Mouse (Mus musculus): Measurements from ENCODE around the gene 5730522E02Rik. TPM values are rescaled to one million over a fixed set of nuclear protein-coding genes. Genes with fewer than 3 reads are reported as not detected.

The 5730522E02Rik gene
- polyA plus RNA-seq, 1 experiment = 8.8 TPM

DNA sequence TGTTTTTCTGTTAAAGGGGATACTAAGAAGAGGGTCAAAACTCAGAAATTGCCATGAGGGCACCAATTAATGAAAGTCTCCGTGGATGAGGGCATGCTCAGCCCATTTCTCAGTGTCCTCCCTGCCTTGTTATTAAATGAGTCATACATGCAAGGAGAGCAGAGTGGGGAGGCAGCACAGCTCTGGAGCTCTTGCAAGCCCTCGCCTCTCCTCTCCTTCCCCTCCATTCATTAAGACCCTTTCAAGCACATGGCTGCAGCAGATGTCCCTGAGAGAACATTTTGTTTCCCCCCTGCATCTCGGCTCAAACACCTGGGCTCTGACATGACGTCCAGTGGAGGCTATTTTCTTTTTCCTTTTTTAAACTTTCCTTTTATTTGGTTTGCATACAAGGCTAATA, 138.5 kb downstream of the 5730522E02Rik start:
- TF ChIP-seq POLR2A (IDR thresholded peaks at IDR 0.05; ENCODE audit: extremely low read depth, insufficient read depth, low read length) (no peak), CTCF (IDR thresholded peaks at IDR 0.05; ENCODE audit: extremely low read depth, insufficient read depth, low read length) (no peak)
- Histone ChIP-seq H3K4me3 (ENCODE audit: insufficient read depth, low read length) (no peak overlapping the region), H3K4me1 (ENCODE audit: control insufficient read depth, insufficient read depth, low read length) (no peaks in the 10 kb centered on the region), H3K27ac (ENCODE audit: insufficient read depth, low read length) (no peak overlapping the region)

DNA sequence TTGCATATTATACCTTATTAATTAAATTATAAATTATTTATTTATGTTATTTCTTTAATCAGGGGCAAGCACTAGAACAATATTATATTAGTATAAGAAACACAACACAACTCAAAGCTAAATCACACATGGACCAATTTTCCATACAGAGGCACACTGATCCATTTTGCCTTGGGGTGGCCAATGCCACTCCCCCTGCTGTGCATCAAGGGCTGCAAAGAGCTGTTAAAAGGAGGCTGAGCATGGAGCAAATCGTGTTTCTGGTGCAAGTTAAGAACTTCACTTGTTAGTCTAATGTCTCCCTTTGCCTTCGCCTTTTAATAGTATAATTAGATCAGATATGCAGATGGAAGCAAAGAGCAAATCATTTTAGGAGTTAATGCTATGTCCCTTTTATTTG, 147.3 kb downstream of the 5730522E02Rik start:
- Histone ChIP-seq H3K4me1 (ENCODE audit: control insufficient read depth, insufficient read depth, low read length) (no peaks in the 10 kb centered on the region), H3K27ac (ENCODE audit: insufficient read depth, low read length) (no peak overlapping the region), H3K4me3 (ENCODE audit: insufficient read depth, low read length) (no peak overlapping the region)
- TF ChIP-seq POLR2A (IDR thresholded peaks at IDR 0.05; ENCODE audit: extremely low read depth, insufficient read depth, low read length) (no peak), CTCF (IDR thresholded peaks at IDR 0.05; ENCODE audit: extremely low read depth, insufficient read depth, low read length) (no peak)

DNA sequence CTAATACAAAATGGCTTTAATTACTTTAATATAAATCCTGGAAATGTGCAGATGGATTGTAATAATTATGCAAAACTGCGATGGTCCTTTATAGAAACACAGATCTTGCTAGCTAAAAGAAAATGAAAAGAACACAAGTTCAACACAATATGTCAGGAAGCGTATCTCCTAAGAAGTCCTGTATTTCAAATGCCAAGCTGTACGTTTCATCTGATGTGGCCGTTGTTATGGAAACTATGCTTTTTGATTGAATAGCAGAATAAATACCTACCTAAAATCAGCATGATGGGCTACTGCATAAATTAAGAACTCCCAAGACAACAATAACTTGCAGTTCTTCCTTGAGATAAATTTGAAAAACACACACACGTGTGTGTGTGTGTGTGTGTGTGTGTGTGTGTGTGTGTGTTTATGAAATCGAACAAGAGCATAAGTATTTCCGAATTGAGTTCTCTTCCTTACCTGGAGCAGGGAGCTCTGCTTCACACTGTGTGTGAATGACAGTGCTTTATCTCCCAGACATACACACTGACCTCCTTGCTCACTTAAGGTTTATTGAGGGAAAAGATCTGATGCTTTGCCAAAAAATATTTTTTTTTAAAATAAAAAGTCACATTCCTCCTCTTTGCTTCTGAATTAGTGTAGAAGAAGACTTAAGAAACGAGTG, 149.0 kb downstream of the 5730522E02Rik start:
- Histone ChIP-seq H3K4me1 (ENCODE audit: control insufficient read depth, insufficient read depth, low read length) (no peaks in the 10 kb centered on the region), H3K4me3 (ENCODE audit: insufficient read depth, low read length) (no peak overlapping the region), H3K27ac (ENCODE audit: insufficient read depth, low read length) (no peak overlapping the region)
- no peak for TF ChIP-seq CTCF (IDR thresholded peaks at IDR 0.05; ENCODE audit: extremely low read depth, insufficient read depth, low read length)

DNA sequence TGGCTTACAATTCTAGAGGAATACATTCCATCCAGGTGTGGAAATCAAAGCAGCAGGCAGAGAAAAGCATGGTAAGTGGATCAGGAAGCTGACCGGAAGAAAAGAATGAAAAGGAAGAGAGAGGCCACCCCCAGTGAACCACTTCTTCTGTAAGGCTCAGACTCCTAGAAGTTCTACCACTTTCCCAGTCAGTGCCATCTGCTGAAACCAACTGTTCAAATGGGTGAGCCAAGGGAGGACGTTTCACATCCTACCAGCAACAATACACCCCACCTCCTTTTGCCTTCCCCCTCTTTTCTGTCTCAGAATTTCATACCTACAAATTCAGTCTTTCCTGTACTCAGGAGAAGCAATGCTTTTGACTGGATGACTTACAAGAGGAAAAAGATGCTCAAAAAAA, 197.0 kb downstream of the 5730522E02Rik start:
- TF ChIP-seq CTCF (IDR thresholded peaks at IDR 0.05; ENCODE audit: extremely low read depth, insufficient read depth, low read length) (no peak), POLR2A (IDR thresholded peaks at IDR 0.05; ENCODE audit: extremely low read depth, insufficient read depth, low read length) (no peak)
- Histone ChIP-seq H3K27ac (ENCODE audit: insufficient read depth, low read length) (no peak overlapping the region), H3K4me1 (ENCODE audit: control insufficient read depth, insufficient read depth, low read length) (peaks cover 1% of the 10 kb centered on the region; the same call in 1 of the 2 replicates), H3K4me3 (ENCODE audit: insufficient read depth, low read length) (no peak overlapping the region)

DNA sequence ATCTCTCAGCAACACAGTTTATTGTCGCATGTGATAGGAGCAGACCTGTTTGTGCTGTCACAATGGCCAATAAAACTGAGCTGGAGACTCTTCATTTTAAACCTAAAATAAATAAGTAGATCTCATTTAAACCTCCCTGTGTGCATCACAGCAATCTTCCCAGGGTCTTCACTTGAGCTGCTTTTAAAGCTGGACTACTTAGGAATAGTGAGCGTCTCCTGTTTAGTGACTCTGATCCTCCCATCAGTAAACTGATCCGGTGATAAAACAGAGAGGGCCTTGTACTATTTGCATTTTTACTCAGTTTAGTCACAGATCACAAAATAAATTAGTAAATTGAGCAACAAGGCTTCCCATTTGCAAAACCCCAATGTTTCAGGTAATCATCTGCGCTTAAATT, 206.5 kb downstream of the 5730522E02Rik start:
- H3K4me3 ChIP-seq (ENCODE audit: insufficient read depth, low read length) = no peak overlapping the region
- H3K27ac ChIP-seq (ENCODE audit: insufficient read depth, low read length) = no peak overlapping the region
- H3K4me1 ChIP-seq (ENCODE audit: control insufficient read depth, insufficient read depth, low read length) = no peaks in the 10 kb centered on the region
- TF ChIP-seq CTCF (IDR thresholded peaks at IDR 0.05; ENCODE audit: extremely low read depth, insufficient read depth, low read length) = no peak
- no peak for TF ChIP-seq POLR2A (IDR thresholded peaks at IDR 0.05; ENCODE audit: extremely low read depth, insufficient read depth, low read length)

DNA sequence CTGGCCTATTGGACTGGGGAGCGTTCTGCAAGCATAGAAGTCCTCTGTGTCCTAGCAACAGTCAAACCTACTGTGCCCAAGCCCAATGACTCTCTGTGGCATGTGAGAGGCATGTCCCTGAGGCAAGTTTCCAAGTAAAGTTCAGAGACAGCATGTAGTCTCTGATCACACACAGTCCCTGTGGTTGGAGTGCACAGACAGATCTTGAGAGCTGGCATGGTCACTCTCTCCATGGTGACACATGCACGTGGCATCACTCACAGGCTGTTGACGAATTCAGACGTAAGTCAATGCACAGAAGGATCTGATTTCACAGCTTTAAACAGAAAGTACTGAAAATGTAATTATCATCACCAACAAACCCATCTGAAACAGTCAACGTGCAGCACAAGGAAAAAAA, 210.8 kb downstream of the 5730522E02Rik start:
- Histone ChIP-seq H3K27ac (ENCODE audit: insufficient read depth, low read length) (no peak overlapping the region), H3K4me3 (ENCODE audit: insufficient read depth, low read length) (no peak overlapping the region), H3K4me1 (ENCODE audit: control insufficient read depth, insufficient read depth, low read length) (no peaks in the 10 kb centered on the region; the same call in 1 of the 2 replicates)
- TF ChIP-seq POLR2A (IDR thresholded peaks at IDR 0.05; ENCODE audit: extremely low read depth, insufficient read depth, low read length) (no peak), CTCF (IDR thresholded peaks at IDR 0.05; ENCODE audit: extremely low read depth, insufficient read depth, low read length) (no peak)

DNA sequence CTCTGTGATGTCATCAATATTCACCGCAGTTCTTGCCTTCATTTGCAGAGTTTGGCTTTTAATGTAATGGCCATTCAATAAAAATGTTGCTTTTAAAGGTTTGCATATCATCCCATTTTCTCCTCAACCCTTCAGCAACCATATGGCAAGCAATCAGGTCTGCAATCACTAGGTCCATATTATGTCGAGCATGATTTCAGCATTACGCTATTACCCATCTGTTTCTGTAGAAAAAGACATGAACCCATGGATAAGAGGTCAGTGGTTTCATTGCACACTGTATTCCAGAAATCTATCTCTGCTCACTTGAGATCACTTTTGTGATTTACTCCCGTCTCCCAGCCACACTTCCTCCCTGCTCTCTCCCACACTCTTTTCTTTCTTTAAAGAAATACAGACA, 213.1 kb downstream of the 5730522E02Rik start:
- no peak overlapping the region for H3K27ac ChIP-seq (ENCODE audit: insufficient read depth, low read length)
- H3K4me1 ChIP-seq (ENCODE audit: control insufficient read depth, insufficient read depth, low read length) = no peaks in the 10 kb centered on the region; the same call in 1 of the 2 replicates
- H3K4me3 ChIP-seq (ENCODE audit: insufficient read depth, low read length) = no peak overlapping the region
- TF ChIP-seq POLR2A (IDR thresholded peaks at IDR 0.05; ENCODE audit: extremely low read depth, insufficient read depth, low read length) (no peak), CTCF (IDR thresholded peaks at IDR 0.05; ENCODE audit: extremely low read depth, insufficient read depth, low read length) (no peak)

DNA sequence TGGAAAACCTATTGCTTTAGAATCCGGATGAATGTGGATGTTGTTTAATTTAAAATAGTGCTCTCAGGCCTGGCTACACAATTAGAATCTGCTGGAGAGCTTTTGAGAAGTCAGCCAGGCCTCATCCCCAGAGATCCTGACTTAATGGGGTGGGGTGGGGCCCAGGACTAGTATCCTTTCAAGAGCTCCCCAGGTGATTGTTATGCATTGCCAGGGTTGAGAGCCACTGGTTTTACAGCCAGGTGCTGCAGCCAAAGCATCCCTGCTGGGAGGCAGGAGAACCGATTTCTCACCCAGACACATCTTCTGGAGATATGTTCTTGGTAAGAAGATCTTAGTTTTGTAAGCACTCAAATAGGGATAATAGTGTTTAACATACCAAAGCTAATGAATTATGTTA, 216.4 kb downstream of the 5730522E02Rik start:
- Histone ChIP-seq H3K4me3 (ENCODE audit: insufficient read depth, low read length) (no peak overlapping the region), H3K4me1 (ENCODE audit: control insufficient read depth, insufficient read depth, low read length) (no peaks in the 10 kb centered on the region; the same call in 1 of the 2 replicates), H3K27ac (ENCODE audit: insufficient read depth, low read length) (no peak overlapping the region; the same call in 1 of the 2 replicates)
- no peak for TF ChIP-seq CTCF (IDR thresholded peaks at IDR 0.05; ENCODE audit: extremely low read depth, insufficient read depth, low read length)
- no peak for TF ChIP-seq POLR2A (IDR thresholded peaks at IDR 0.05; ENCODE audit: extremely low read depth, insufficient read depth, low read length)

DNA sequence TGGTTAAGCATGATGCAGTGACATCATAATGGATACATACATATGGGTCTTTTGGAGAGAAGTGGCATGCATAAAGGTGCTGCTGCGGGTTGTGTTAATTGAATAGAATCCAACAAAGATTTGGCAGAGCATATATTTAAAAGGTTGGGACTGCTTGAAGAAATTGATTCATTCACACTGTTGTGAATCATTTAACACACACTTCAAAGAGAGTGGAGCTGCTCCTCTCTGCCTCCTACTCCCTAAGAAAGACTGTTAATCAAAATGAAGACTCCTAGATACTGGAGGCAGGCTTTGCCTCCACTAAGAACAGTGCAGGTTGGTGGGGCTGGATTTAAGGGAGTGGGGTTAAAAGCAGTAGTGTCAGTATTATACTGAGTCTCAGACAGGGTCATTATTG, 218.3 kb downstream of the 5730522E02Rik start:
- TF ChIP-seq CTCF (IDR thresholded peaks at IDR 0.05; ENCODE audit: extremely low read depth, insufficient read depth, low read length) = no peak
- no peak overlapping the region for H3K27ac ChIP-seq (ENCODE audit: insufficient read depth, low read length)
- H3K4me1 ChIP-seq (ENCODE audit: control insufficient read depth, insufficient read depth, low read length) = no peaks in the 10 kb centered on the region; the same call in 1 of the 2 replicates
- H3K4me3 ChIP-seq (ENCODE audit: insufficient read depth, low read length) = no peak overlapping the region

DNA sequence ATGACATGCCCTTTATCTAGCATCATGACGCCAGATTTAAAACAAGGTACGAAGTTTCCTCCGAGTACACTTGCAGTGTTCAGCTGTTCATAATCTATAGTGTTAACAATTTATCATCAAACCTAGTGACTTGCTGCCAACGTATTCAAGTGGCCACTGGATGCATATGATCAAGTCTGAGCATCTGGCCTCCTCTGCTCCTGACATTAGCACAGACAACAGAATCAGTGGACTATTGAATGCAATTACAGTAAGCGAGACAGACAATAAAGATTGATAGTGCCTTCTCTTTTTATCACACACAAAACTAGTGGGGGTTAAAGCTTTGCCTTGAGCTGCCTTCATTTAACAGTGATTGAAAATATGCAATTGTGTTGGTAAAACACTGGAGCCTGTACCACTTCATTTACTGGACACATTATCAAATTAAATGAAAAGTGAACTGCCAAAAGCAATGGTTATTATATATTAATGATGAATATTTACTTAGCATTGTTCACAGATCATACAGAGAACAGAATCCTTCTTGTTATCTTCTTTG, 231.8 kb downstream of the 5730522E02Rik start:
- H3K4me3 ChIP-seq (ENCODE audit: insufficient read depth, low read length) = no peak overlapping the region
- H3K4me1 ChIP-seq (ENCODE audit: control insufficient read depth, insufficient read depth, low read length) = no peaks in the 10 kb centered on the region
- TF ChIP-seq POLR2A (IDR thresholded peaks at IDR 0.05; ENCODE audit: extremely low read depth, insufficient read depth, low read length) = no peak
- TF ChIP-seq CTCF (IDR thresholded peaks at IDR 0.05; ENCODE audit: extremely low read depth, insufficient read depth, low read length) = no peak
- no peak overlapping the region for H3K27ac ChIP-seq (ENCODE audit: insufficient read depth, low read length)
